In the genomic region with DNA sequence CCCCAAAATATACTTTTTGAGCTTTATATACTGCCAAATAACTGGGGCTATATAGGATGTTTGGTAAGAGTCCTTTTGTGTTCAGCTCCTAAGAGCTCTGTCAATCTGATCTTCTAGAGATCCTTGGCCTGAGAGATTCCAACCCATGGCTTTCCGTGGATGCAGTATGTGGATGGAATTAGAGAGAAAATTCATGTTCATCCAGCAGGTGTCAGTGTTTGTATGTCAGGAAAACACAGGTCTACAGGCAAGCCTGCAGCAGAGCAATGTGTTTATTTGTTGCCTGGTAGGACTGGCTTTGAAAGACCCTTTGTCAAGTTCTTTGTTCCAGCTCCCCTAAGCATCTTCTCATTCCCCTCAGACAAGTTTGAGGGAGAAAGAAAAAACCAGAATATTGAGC, we compare ENCODE assay signal across 11 mouse cellular contexts. TPM values are rescaled to one million over a fixed set of nuclear protein-coding genes. Genes with fewer than 3 reads are reported as not detected.
DNase-seq lines count a peak whose midpoint lies in the region; ATAC-seq and TF ChIP-seq lines count a peak whose summit lies in the region.
"Had no signal": no experiment of that assay in that cellular context is flagged by ENCODE, and none has a peak within 500 bp of the region (broad histone marks: within the 10 kb centered on the region; RNA-seq: fewer than 3 reads in every experiment).

No protein-coding gene starts in this region.

- H3K9ac ChIP-seq in kidney, embryonic 14.5 days (ENCODE audit: low read depth, low read length): no peak overlapping the region
- no peak overlapping the region for H3K9ac ChIP-seq in neural tube, embryonic 13.5 days

- H3K4me1 ChIP-seq in kidney, adult 2 months (ENCODE audit: control insufficient read depth, insufficient read depth, low read length): no peaks in the 10 kb centered on the region; the same call in 1 of the 2 replicates
- H3K4me1 ChIP-seq in kidney, embryonic 14.5 days (ENCODE audit: control insufficient read depth, insufficient read depth, low read length): no peaks in the 10 kb centered on the region
- H3K4me1 ChIP-seq in neural tube, embryonic 13.5 days (replicated peaks): peaks cover 13% of the 10 kb centered on the region

- WGBS in kidney, adult 2 months: 37% methylated on average over 1 of the region's 1 CpGs
- WGBS in kidney, embryonic 14.5 days: 44% methylated on average over 1 of the region's 1 CpGs
- WGBS in neural tube, embryonic 13.5 days: 42% methylated on average over 1 of the region's 1 CpGs

- TF ChIP-seq CTCF in kidney, adult 2 months (conservative IDR thresholded peaks at IDR 0.05; ENCODE audit: insufficient read depth, insufficient read length, low read depth, low read length): 0 out of 2 replicates have a peak, but pooled peaks have one; percentile 14

- no peak for ATAC-seq in CD4-positive, CD25-positive, alpha-beta regulatory T cell, adult 4 months
- ATAC-seq in kidney, embryonic 14.5 days (ENCODE audit: low FRiP score, low TSS enrichment): no peak
- 0 out of 2 replicates have a peak, but pooled peaks have one; percentile 19 for ATAC-seq in neural tube, embryonic 13.5 days (ENCODE audit: low read depth)
- ATAC-seq: intestine, embryonic 16.5 days had no signal

- DNase-seq in CD4-positive, CD25-positive, alpha-beta regulatory T cell, adult 2 months (ENCODE audit: low read depth, low spot score): peak; percentile 41
- DNase-seq in kidney, adult 2 months: peak; percentile 38
- DNase-seq in neural tube, embryonic 10.5 days (ENCODE audit: extremely low spot score, low spot score): no peak
- peak; percentile 56 for DNase-seq in retina, postnatal 7 days (ENCODE audit: low read depth, low spot score)
- DNase-seq in urinary bladder, adult 2 months (ENCODE audit: low spot score): no peak
- DNase-seq: adrenal gland, postnatal 14 days had no signal

- H3K4me3 ChIP-seq in kidney, adult 2 months (ENCODE audit: insufficient read depth, low read depth, low read length): no peak overlapping the region
- H3K4me3 ChIP-seq in kidney, embryonic 14.5 days (ENCODE audit: low read length): no peak overlapping the region
- H3K4me3 ChIP-seq in neural tube, embryonic 13.5 days: no peak overlapping the region

- no peak overlapping the region for H3K4me2 ChIP-seq in kidney, embryonic 14.5 days (replicated peaks; ENCODE audit: low read depth, low read length)
- H3K4me2 ChIP-seq in neural tube, embryonic 13.5 days: no peak overlapping the region

- no peak overlapping the region for H3K27ac ChIP-seq in kidney, adult 2 months (ENCODE audit: insufficient read depth, low read depth, low read length)
- no peak overlapping the region for H3K27ac ChIP-seq in kidney, embryonic 14.5 days (ENCODE audit: low read depth, low read length)
- H3K27ac ChIP-seq in neural tube, embryonic 13.5 days (replicated peaks): peak overlapping the region; percentile 65
- H3K27ac ChIP-seq: macrophage had no signal

- H3K9me3 ChIP-seq in kidney, embryonic 14.5 days (ENCODE audit: control insufficient read depth, low read length): no peaks in the 10 kb centered on the region
- H3K9me3 ChIP-seq in neural tube, embryonic 13.5 days: no peaks in the 10 kb centered on the region

- H3K27me3 ChIP-seq in kidney, adult 2 months (replicated peaks; ENCODE audit: control insufficient read depth, insufficient read depth, low read length): no peaks in the 10 kb centered on the region
- no peaks in the 10 kb centered on the region for H3K27me3 ChIP-seq in kidney, embryonic 14.5 days (ENCODE audit: control insufficient read depth, insufficient read depth, low read length)
- no peaks in the 10 kb centered on the region for H3K27me3 ChIP-seq in neural tube, embryonic 13.5 days

- H3K36me3 ChIP-seq in kidney, adult 2 months (ENCODE audit: control insufficient read depth, insufficient read depth, low read length): peaks cover 1% of the 10 kb centered on the region; the same call in 1 of the 2 replicates
- H3K36me3 ChIP-seq in kidney, embryonic 14.5 days (ENCODE audit: control insufficient read depth, insufficient read depth, low read length): peaks cover 56% of the 10 kb centered on the region
- H3K36me3 ChIP-seq in neural tube, embryonic 13.5 days: peaks cover 54% of the 10 kb centered on the region

- TF ChIP-seq POLR2A in kidney, adult 2 months (IDR thresholded peaks at IDR 0.05; ENCODE audit: low read depth, low read length): no peak

RNA-seq across cellular contexts. Expression of gene Cep250, which starts 6.7 kb away (rescaled TPM):
- 10 to 100 TPM; 34.0 to 50.2 TPM for polyA plus RNA-seq in CD4-positive, CD25-positive, alpha-beta regulatory T cell, adult 4 months (2017; shearing (Covaris generic))
- polyA plus RNA-seq in kidney, adult 2 months (2012; rRNA removed): 6.6 and 6.9 TPM in 2 replicates
- polyA plus RNA-seq in kidney, embryonic 14.5 days (2014; fragmentation: Nextera tagmentation; extraction: Ambion mirVana): 14.1 and 24.4 TPM in 2 replicates
- polyA plus RNA-seq in neural tube, embryonic 13.5 days (2015; fragmentation: Nextera tagmentation; extraction: Ambion mirVana): 13.6 and 18.6 TPM in 2 replicates
- 11.7 and 13.4 TPM in 2 replicates for polyA plus RNA-seq in urinary bladder, adult 2 months (2012; rRNA removed)

RNA-seq across cellular contexts. Expression of gene Gdf5, which starts 17.8 kb away (rescaled TPM):
- polyA plus RNA-seq in CD4-positive, CD25-positive, alpha-beta regulatory T cell, adult 4 months (2017; shearing (Covaris generic)): not detected
- polyA plus RNA-seq in kidney, adult 2 months (2012; rRNA removed): 0.29 and 0.41 TPM in 2 replicates
- polyA plus RNA-seq in kidney, embryonic 14.5 days (2014; fragmentation: Nextera tagmentation; extraction: Ambion mirVana): 0.19 and 0.53 TPM in 2 replicates
- 1.3 and 2.1 TPM in 2 replicates for polyA plus RNA-seq in neural tube, embryonic 13.5 days (2015; fragmentation: Nextera tagmentation; extraction: Ambion mirVana)
- 1.5 and 1.7 TPM in 2 replicates for polyA plus RNA-seq in urinary bladder, adult 2 months (2012; rRNA removed)
- polyA plus RNA-seq: macrophage had no signal

RNA-seq across cellular contexts. Expression of gene Gm15557, which starts 22.5 kb away (rescaled TPM):
- not detected for polyA plus RNA-seq in CD4-positive, CD25-positive, alpha-beta regulatory T cell, adult 4 months (2017; shearing (Covaris generic))
- polyA plus RNA-seq in kidney, adult 2 months (2012; rRNA removed): not detected in 2 replicates
- polyA plus RNA-seq in kidney, embryonic 14.5 days (2014; fragmentation: Nextera tagmentation; extraction: Ambion mirVana): not detected in 2 replicates
- polyA plus RNA-seq in neural tube, embryonic 13.5 days (2015; fragmentation: Nextera tagmentation; extraction: Ambion mirVana): not detected in 2 replicates
- not detected in 2 replicates for polyA plus RNA-seq in urinary bladder, adult 2 months (2012; rRNA removed)
- polyA plus RNA-seq: macrophage had no signal

RNA-seq across cellular contexts. Expression of gene Uqcc1, which starts 32.9 kb away (rescaled TPM):
- 10 to 100 TPM; 43.5 to 57.6 TPM for polyA plus RNA-seq in CD4-positive, CD25-positive, alpha-beta regulatory T cell, adult 4 months (2017; shearing (Covaris generic))
- polyA plus RNA-seq in kidney, adult 2 months (2012; rRNA removed): 64.1 and 74.9 TPM in 2 replicates
- 56.3 and 66.3 TPM in 2 replicates for polyA plus RNA-seq in kidney, embryonic 14.5 days (2014; fragmentation: Nextera tagmentation; extraction: Ambion mirVana)
- polyA plus RNA-seq in neural tube, embryonic 13.5 days (2015; fragmentation: Nextera tagmentation; extraction: Ambion mirVana): 69.7 and 73.1 TPM in 2 replicates
- 47.0 and 60.2 TPM in 2 replicates for polyA plus RNA-seq in urinary bladder, adult 2 months (2012; rRNA removed)

RNA-seq across cellular contexts. Expression of gene 6430550D23Rik, which starts 44.8 kb away (rescaled TPM):
- 1 to 10 TPM; 1.1 to 4.9 TPM for polyA plus RNA-seq in CD4-positive, CD25-positive, alpha-beta regulatory T cell, adult 4 months (2017; shearing (Covaris generic))
- polyA plus RNA-seq in kidney, adult 2 months (2012; rRNA removed): 2.6 and 2.9 TPM in 2 replicates
- 1.2 and 1.7 TPM in 2 replicates for polyA plus RNA-seq in kidney, embryonic 14.5 days (2014; fragmentation: Nextera tagmentation; extraction: Ambion mirVana)
- 2.0 and 3.4 TPM in 2 replicates for polyA plus RNA-seq in neural tube, embryonic 13.5 days (2015; fragmentation: Nextera tagmentation; extraction: Ambion mirVana)
- polyA plus RNA-seq in urinary bladder, adult 2 months (2012; rRNA removed): 2.3 and 4.7 TPM in 2 replicates

Comparison
In these comparisons a context has a peak if more than half of its experiments do, and no peak if none do; other contexts are left out.
1. DNase-seq: peak in CD4-positive, CD25-positive, alpha-beta regulatory T cell, adult 2 months (single experiment), kidney, adult 2 months (single experiment) and retina, postnatal 7 days (single experiment); none in neural tube, embryonic 10.5 days (single experiment) and urinary bladder, adult 2 months (single experiment).